Mouse (Mus musculus) liver, adult 2 months (tissue): ENCODE measurements around the gene Wscd1.

Source experiments
- CTCF ChIP-seq: fragments of 200-500 bp; IDR thresholded peaks from 2 replicates; pipeline ENCODE4 v1.5.1; 2011; ENCODE audit warnings: low read depth, low read length, control low read depth
- POLR2A ChIP-seq: fragments of 200-500 bp; IDR thresholded peaks from 2 replicates; pipeline ENCODE4 v1.6.1; 2011; ENCODE audit warnings: low read length, control low read depth; ENCODE audit not compliant: insufficient read depth; ENCODE audit errors: extremely low read depth

- TF ChIP-seq CTCF: no peak
- no peak for TF ChIP-seq POLR2A
Observed at GRCm38 (mm10) chr11:71812921-71813320, 63.2 kb downstream of the Wscd1 start.
